Mouse (Mus musculus) natural killer cell, adult 2 months (primary cell): ENCODE results near the gene Cnn2.

ENCODE experiments used
- DNase-seq, 2 experiments: peaks; one replicate each; pipeline ENCODE4 v3.0.0; 2022; ENCODE audit warnings: low spot score in 2 of 2

Cnn2 gene

GRCm38 (mm10) chr10:79969124-79969568, 19.2 kb upstream of the Cnn2 start:
- no peak for DNase-seq

- DNase-seq, result no peak
Measured at GRCm38 (mm10) chr10:79970415-79971182, 17.8 kb upstream of the Cnn2 start, which contains the start of gene Grin3b. Gene Grin3b (plus strand): TSS chr10:79970715.

GRCm38 (mm10) chr10:79971183-79971497, 17.2 kb upstream of the Cnn2 start:
- DNase-seq, result no peak

- no peak for DNase-seq
Measured at GRCm38 (mm10) chr10:79972831-79973230, 15.6 kb upstream of the Cnn2 start.

- DNase-seq, result no peak
Measured at GRCm38 (mm10) chr10:79974087-79974486, 14.3 kb upstream of the Cnn2 start.

- no peak for DNase-seq
Measured at GRCm38 (mm10) chr10:79974668-79975067, 13.7 kb upstream of the Cnn2 start.

- DNase-seq, result no peak
Measured at GRCm38 (mm10) chr10:79976071-79976721, 12.2 kb upstream of the Cnn2 start.

GRCm38 (mm10) chr10:79976722-79977107, 11.7 kb upstream of the Cnn2 start:
- DNase-seq, result no peak

- no peak for DNase-seq
Measured at GRCm38 (mm10) chr10:79977324-79977723, 11.1 kb upstream of the Cnn2 start.

GRCm38 (mm10) chr10:79978061-79978460, 10.3 kb upstream of the Cnn2 start:
- DNase-seq, result no peak

GRCm38 (mm10) chr10:79979401-79980155, 8.8 kb upstream of the Cnn2 start:
- no peak for DNase-seq

GRCm38 (mm10) chr10:79983205-79983604, 5.2 kb upstream of the Cnn2 start:
- no peak for DNase-seq

GRCm38 (mm10) chr10:79983670-79984069, 4.7 kb upstream of the Cnn2 start:
- DNase-seq, result peak; percentile 62 to 73

GRCm38 (mm10) chr10:79984195-79984816, 4.1 kb upstream of the Cnn2 start, which contains the start of gene Tmem259:
Gene Tmem259 (minus strand): TSS chr10:79984330.
- DNase-seq, result peak; percentile 85 to 89

- DNase-seq, result peak; percentile 97
Measured at GRCm38 (mm10) chr10:79984871-79985270, 3.5 kb upstream of the Cnn2 start.

- DNase-seq, result peak; percentile 66 to 70
Measured at GRCm38 (mm10) chr10:79985334-79986231, 2.8 kb upstream of the Cnn2 start.

GRCm38 (mm10) chr10:79986232-79986878, 2.0 kb upstream of the Cnn2 start:
- DNase-seq, result peak; percentile 14 to 21

- DNase-seq, result peak; percentile 89 to 94
Measured at GRCm38 (mm10) chr10:79986963-79987362, 1.4 kb upstream of the Cnn2 start.

GRCm38 (mm10) chr10:79987771-79988505, 446 bp upstream of the Cnn2 start:
- no peak for DNase-seq
